Mouse (Mus musculus): ENCODE results near the gene Galnt6. TPM values are rescaled to one million over a fixed set of nuclear protein-coding genes. Genes with fewer than 3 reads are reported as not detected.
A peak's percentile ranks its signal among the peaks of the same experiment; 100 is the strongest.

The Galnt6 gene
- polyA plus RNA-seq, 1 experiment from 2014 or later, result 1.3 TPM

DNA sequence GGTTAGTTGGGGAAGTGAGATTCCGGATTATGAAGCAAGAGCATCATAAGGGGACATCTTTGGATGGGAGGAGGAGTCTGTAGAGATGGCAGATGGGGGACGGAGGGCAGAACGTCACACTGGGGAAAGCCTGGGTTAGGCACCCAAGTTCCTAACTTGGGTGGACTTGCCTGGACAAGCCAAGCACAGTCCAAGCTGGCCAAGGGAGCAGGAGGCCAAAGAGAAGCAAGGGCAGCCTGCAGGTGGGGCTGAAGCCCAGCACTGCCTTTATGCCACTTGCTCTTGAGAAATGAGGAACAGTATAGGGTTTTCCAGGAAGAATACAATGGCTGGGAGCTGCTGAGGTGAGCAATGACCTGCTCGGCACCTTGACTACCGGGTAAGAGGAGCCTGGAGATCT, 10.0 kb downstream of the Galnt6 start:
- H3K4me2 ChIP-seq (ENCODE audit: low read length), result no peak overlapping the region
- no peak overlapping the region for H3K9ac ChIP-seq (ENCODE audit: low read depth, low read length)
- no peak for ATAC-seq (replicated peaks; ENCODE audit: low FRiP score, low read depth)
- H3K36me3 ChIP-seq (ENCODE audit: insufficient read depth, low read length), result no peaks in the 10 kb centered on the region
- no peaks in the 10 kb centered on the region for H3K9me3 ChIP-seq (replicated peaks; ENCODE audit: low read length)
- H3K27me3 ChIP-seq (ENCODE audit: insufficient read depth, low read length), result no peaks in the 10 kb centered on the region
- WGBS, result 94% methylated on average over 5 of the region's 5 CpGs
- DNase-seq (ENCODE audit: low spot score), result no peak
- no peaks in the 10 kb centered on the region for H3K4me1 ChIP-seq (replicated peaks; ENCODE audit: insufficient read depth, low read length)
- H3K27ac ChIP-seq, result no peak overlapping the region
- TF ChIP-seq CTCF (IDR thresholded peaks at IDR 0.05; ENCODE audit: low read depth), result no peak
- no peak overlapping the region for H3K4me3 ChIP-seq (replicated peaks; ENCODE audit: low read depth, low read length)

DNA sequence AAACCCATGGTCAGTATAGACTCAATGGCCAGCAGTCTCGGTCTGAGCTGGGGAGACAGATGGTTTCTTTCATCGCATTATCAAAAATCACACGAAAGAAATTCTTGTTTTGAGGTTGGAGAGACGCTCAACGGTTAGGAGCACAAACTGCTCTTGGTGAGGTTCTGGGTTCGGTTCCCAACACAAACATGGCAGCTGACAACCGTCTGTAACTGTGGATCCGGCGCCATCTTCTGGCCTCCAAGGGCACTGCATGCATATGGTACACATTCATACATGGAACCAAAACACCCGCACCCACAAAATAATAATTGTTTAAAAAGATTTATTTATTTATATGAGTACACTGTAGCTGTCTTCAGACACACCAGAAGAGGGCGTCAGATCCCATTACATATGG, 10.6 kb downstream of the Galnt6 start:
- Histone ChIP-seq H3K4me1 (replicated peaks; ENCODE audit: insufficient read depth, low read length) (no peaks in the 10 kb centered on the region), H3K36me3 (ENCODE audit: insufficient read depth, low read length) (no peaks in the 10 kb centered on the region), H3K4me3 (replicated peaks; ENCODE audit: low read depth, low read length) (no peak overlapping the region), H3K27ac (no peak overlapping the region), H3K9me3 (replicated peaks; ENCODE audit: low read length) (no peaks in the 10 kb centered on the region), H3K4me2 (ENCODE audit: low read length) (no peak overlapping the region), H3K27me3 (ENCODE audit: insufficient read depth, low read length) (no peaks in the 10 kb centered on the region), H3K9ac (ENCODE audit: low read depth, low read length) (no peak overlapping the region)
- DNase-seq (ENCODE audit: low spot score), result no peak
- ATAC-seq (replicated peaks; ENCODE audit: low FRiP score, low read depth), result no peak
- 83% methylated on average over 11 of the region's 11 CpGs for WGBS
- TF ChIP-seq CTCF (IDR thresholded peaks at IDR 0.05; ENCODE audit: low read depth), result peak; percentile 44

GRCm38 (mm10) chr15:100717933-100718332, 11.2 kb downstream of the Galnt6 start:
- no peak for ATAC-seq (replicated peaks; ENCODE audit: low FRiP score, low read depth)

GRCm38 (mm10) chr15:100715399-100715993, 13.7 kb downstream of the Galnt6 start:
- no peak for DNase-seq (ENCODE audit: low spot score)
- no peak for TF ChIP-seq CTCF (IDR thresholded peaks at IDR 0.05; ENCODE audit: low read depth)
- WGBS, result 65% methylated on average over 9 of the region's 9 CpGs

More at GRCm38 (mm10) chr15:100717933-100718332, 11.2 kb downstream of the Galnt6 start:
- H3K27ac ChIP-seq, result no peak overlapping the region
- H3K27me3 ChIP-seq (ENCODE audit: insufficient read depth, low read length), result no peaks in the 10 kb centered on the region
- H3K9me3 ChIP-seq (replicated peaks; ENCODE audit: low read length), result no peaks in the 10 kb centered on the region
- 72% methylated on average over 6 of the region's 6 CpGs for WGBS
- DNase-seq (ENCODE audit: low spot score), result no peak
- H3K36me3 ChIP-seq (ENCODE audit: insufficient read depth, low read length), result no peaks in the 10 kb centered on the region
- H3K4me1 ChIP-seq (replicated peaks; ENCODE audit: insufficient read depth, low read length), result no peaks in the 10 kb centered on the region
- no peak overlapping the region for H3K4me3 ChIP-seq (replicated peaks; ENCODE audit: low read depth, low read length)
- H3K4me2 ChIP-seq (ENCODE audit: low read length), result no peak overlapping the region
- TF ChIP-seq CTCF (IDR thresholded peaks at IDR 0.05; ENCODE audit: low read depth), result no peak
- H3K9ac ChIP-seq (ENCODE audit: low read depth, low read length), result no peak overlapping the region

GRCm38 (mm10) chr15:100714470-100714869, 14.7 kb downstream of the Galnt6 start:
- TF ChIP-seq CTCF (IDR thresholded peaks at IDR 0.05; ENCODE audit: low read depth), result no peak
- DNase-seq (ENCODE audit: low spot score), result no peak
- no peak overlapping the region for H3K4me3 ChIP-seq (replicated peaks; ENCODE audit: low read depth, low read length)
- H3K4me2 ChIP-seq (ENCODE audit: low read length), result no peak overlapping the region
- 86% methylated on average over 8 of the region's 8 CpGs for WGBS
- H3K4me1 ChIP-seq (replicated peaks; ENCODE audit: insufficient read depth, low read length), result no peaks in the 10 kb centered on the region; the same call in 1 of the 2 replicates
- no peaks in the 10 kb centered on the region for H3K9me3 ChIP-seq (replicated peaks; ENCODE audit: low read length)
- no peak for ATAC-seq (replicated peaks; ENCODE audit: low FRiP score, low read depth)
- no peaks in the 10 kb centered on the region for H3K27me3 ChIP-seq (ENCODE audit: insufficient read depth, low read length)
- no peaks in the 10 kb centered on the region for H3K36me3 ChIP-seq (ENCODE audit: insufficient read depth, low read length)
- no peak overlapping the region for H3K9ac ChIP-seq (ENCODE audit: low read depth, low read length)
- H3K27ac ChIP-seq, result no peak overlapping the region

More at GRCm38 (mm10) chr15:100715399-100715993, 13.7 kb downstream of the Galnt6 start:
- Histone ChIP-seq H3K9ac (ENCODE audit: low read depth, low read length) (no peak overlapping the region), H3K4me3 (replicated peaks; ENCODE audit: low read depth, low read length) (no peak overlapping the region), H3K9me3 (replicated peaks; ENCODE audit: low read length) (no peaks in the 10 kb centered on the region), H3K27ac (no peak overlapping the region), H3K4me2 (ENCODE audit: low read length) (no peak overlapping the region), H3K4me1 (replicated peaks; ENCODE audit: insufficient read depth, low read length) (no peaks in the 10 kb centered on the region; the same call in 1 of the 2 replicates), H3K36me3 (ENCODE audit: insufficient read depth, low read length) (no peaks in the 10 kb centered on the region), H3K27me3 (ENCODE audit: insufficient read depth, low read length) (no peaks in the 10 kb centered on the region)
- no peak for ATAC-seq (replicated peaks; ENCODE audit: low FRiP score, low read depth)

DNA sequence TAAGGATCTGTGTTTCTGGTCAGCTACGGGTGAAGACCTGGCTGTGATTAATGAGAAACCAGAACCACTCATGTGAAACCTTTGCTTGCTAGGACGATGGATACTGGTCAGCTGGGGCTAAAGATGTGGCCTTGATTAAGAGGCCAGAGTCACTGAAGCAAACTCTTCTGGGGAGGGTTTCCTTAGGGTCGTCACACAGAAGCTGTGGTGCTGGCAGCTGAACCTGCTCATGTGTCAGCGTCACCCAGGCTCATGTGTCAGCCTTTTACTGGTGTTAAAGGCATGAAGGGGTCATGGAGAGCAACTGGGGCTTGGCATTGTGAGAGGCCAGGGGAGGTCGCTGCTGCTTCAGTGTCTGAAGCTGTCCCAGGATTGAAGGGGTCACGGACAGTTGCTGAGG, 18.3 kb downstream of the Galnt6 start:
- Histone ChIP-seq H3K27me3 (ENCODE audit: insufficient read depth, low read length) (no peaks in the 10 kb centered on the region), H3K4me1 (replicated peaks; ENCODE audit: insufficient read depth, low read length) (peaks cover 3% of the 10 kb centered on the region; the same call in 1 of the 2 replicates), H3K9me3 (replicated peaks; ENCODE audit: low read length) (no peaks in the 10 kb centered on the region), H3K36me3 (ENCODE audit: insufficient read depth, low read length) (no peaks in the 10 kb centered on the region), H3K27ac (peak overlapping the region; percentile 66), H3K4me3 (replicated peaks; ENCODE audit: low read depth, low read length) (no peak overlapping the region), H3K4me2 (ENCODE audit: low read length) (no peak overlapping the region), H3K9ac (ENCODE audit: low read depth, low read length) (no peak overlapping the region)
- DNase-seq (ENCODE audit: low spot score), result peak; percentile 79
- WGBS, result 37% methylated on average over 6 of the region's 6 CpGs
- peak; percentile 48 for TF ChIP-seq CTCF (IDR thresholded peaks at IDR 0.05; ENCODE audit: low read depth)
- peak; percentile 75 for ATAC-seq (replicated peaks; ENCODE audit: low FRiP score, low read depth)

All from kidney, postnatal 0 days (tissue).